8 mouse cellular contexts compared by ENCODE assay signal in the genomic region with DNA sequence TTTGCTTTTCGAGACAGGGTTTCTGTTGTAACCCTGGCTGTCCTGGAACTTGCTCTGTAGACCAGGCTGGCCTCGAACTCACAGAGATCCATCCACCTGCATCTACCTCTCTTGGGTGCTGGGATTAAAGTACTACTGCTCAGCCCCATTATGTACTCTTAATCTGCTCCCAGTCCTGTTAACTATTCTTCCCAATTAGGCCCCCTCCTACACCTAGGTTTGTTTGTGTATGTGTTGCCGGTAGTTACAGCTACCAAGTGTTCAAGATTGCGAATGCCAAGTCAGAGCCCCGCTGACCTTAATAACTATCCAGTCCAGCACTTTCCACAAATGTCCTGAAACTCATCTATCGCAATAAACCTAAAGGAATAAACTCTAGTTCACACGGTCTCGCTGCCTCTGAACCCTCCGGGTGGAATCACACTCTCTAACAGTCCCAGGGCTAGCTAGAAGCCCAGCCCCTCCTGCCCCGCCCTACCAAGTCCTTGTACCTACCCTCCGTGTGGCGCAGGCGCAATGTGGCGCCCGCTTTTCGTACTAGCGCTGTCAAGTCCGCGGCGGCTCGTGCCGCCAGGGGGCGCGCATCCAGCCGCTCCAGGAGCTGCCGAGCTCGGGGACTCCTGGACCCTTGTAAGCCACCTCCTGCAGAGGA. TPM values are rescaled to one million over a fixed set of nuclear protein-coding genes. Genes with fewer than 3 reads are reported as not detected.
DNase-seq lines count a peak whose midpoint lies in the region; ATAC-seq and TF ChIP-seq lines count a peak whose summit lies in the region.

No protein-coding gene starts in this region.

- H3K36me3 ChIP-seq in heart, embryonic 10.5 days = no peaks in the 10 kb centered on the region
- no peaks in the 10 kb centered on the region for H3K36me3 ChIP-seq in kidney, embryonic 14.5 days (ENCODE audit: control insufficient read depth, insufficient read depth, low read length)
- no peaks in the 10 kb centered on the region for H3K36me3 ChIP-seq in limb, embryonic 15.5 days
- no peaks in the 10 kb centered on the region for H3K36me3 ChIP-seq in midbrain, postnatal 0 days (ENCODE audit: insufficient read depth, low read length)

- no peaks in the 10 kb centered on the region for H3K9me3 ChIP-seq in heart, embryonic 10.5 days
- no peaks in the 10 kb centered on the region for H3K9me3 ChIP-seq in kidney, embryonic 14.5 days (ENCODE audit: control insufficient read depth, low read length)
- H3K9me3 ChIP-seq in limb, embryonic 15.5 days = no peaks in the 10 kb centered on the region
- no peaks in the 10 kb centered on the region for H3K9me3 ChIP-seq in midbrain, postnatal 0 days (ENCODE audit: low read length)

- no peak overlapping the region for H3K27ac ChIP-seq in bone marrow macrophage, adult 2 months (ENCODE audit: insufficient read depth, low read depth, low read length)
- no peak overlapping the region for H3K27ac ChIP-seq in embryonic fibroblast, embryonic 13.5 days (ENCODE audit: insufficient read depth, low read length)
- H3K27ac ChIP-seq in heart, embryonic 10.5 days = no peak overlapping the region
- H3K27ac ChIP-seq in kidney, embryonic 14.5 days (ENCODE audit: low read depth, low read length) = no peak overlapping the region
- no peak overlapping the region for H3K27ac ChIP-seq in limb, embryonic 15.5 days
- H3K27ac ChIP-seq in midbrain, postnatal 0 days (ENCODE audit: low read depth, low read length) = no peak overlapping the region

- H3K4me2 ChIP-seq in kidney, embryonic 14.5 days (replicated peaks; ENCODE audit: low read depth, low read length) = peak overlapping the region; percentile 40
- H3K4me2 ChIP-seq in limb, embryonic 15.5 days = peak overlapping the region; percentile 51
- peak overlapping the region; percentile 45 for H3K4me2 ChIP-seq in midbrain, postnatal 0 days (ENCODE audit: low read depth, low read length, poor library complexity, severe bottlenecking)

- peak; percentile 35; the same call in 1 of the 2 replicates for TF ChIP-seq CTCF in bone marrow macrophage, adult 2 months (IDR thresholded peaks at IDR 0.05; ENCODE audit: low read depth, low read length)
- peak; percentile 31; the same call in 1 of the 2 replicates for TF ChIP-seq CTCF in embryonic fibroblast, embryonic 13.5 days (IDR thresholded peaks at IDR 0.05; ENCODE audit: borderline replicate concordance, insufficient read depth, low read length)
- peak; percentile 82 for TF ChIP-seq CTCF in midbrain, postnatal 0 days (IDR thresholded peaks at IDR 0.05)

- WGBS in heart, embryonic 10.5 days = 15% methylated on average over 27 of the region's 27 CpGs
- WGBS in kidney, embryonic 14.5 days = 21% methylated on average over 27 of the region's 27 CpGs
- 16% methylated on average over 27 of the region's 27 CpGs for WGBS in limb, embryonic 15.5 days
- WGBS in midbrain, postnatal 0 days = 26% methylated on average over 27 of the region's 27 CpGs

- no peak overlapping the region for H3K9ac ChIP-seq in kidney, embryonic 14.5 days (ENCODE audit: low read depth, low read length)
- no peak overlapping the region for H3K9ac ChIP-seq in limb, embryonic 15.5 days
- H3K9ac ChIP-seq in midbrain, postnatal 0 days (replicated peaks; ENCODE audit: low read length, poor library complexity, severe bottlenecking) = no peak overlapping the region

- peak; percentile 95 for ATAC-seq in kidney, embryonic 14.5 days (ENCODE audit: low FRiP score, low TSS enrichment)
- peak; percentile 91 for ATAC-seq in limb, embryonic 15.5 days (ENCODE audit: insufficient number of reproducible peaks, low FRiP score, low TSS enrichment, low read depth)
- ATAC-seq in midbrain, postnatal 0 days (ENCODE audit: low FRiP score) = peak; percentile 85

- no peak for TF ChIP-seq POLR2A in bone marrow macrophage, adult 2 months (IDR thresholded peaks at IDR 0.05; ENCODE audit: borderline replicate concordance, low read depth, low read length)
- TF ChIP-seq POLR2A in embryonic fibroblast, embryonic 13.5 days (IDR thresholded peaks at IDR 0.05; ENCODE audit: low read depth, low read length) = peak; percentile 64; the same call in 1 of the 2 replicates

- H3K4me1 ChIP-seq in bone marrow macrophage, adult 2 months (ENCODE audit: control insufficient read depth, insufficient read depth, low read length) = peaks cover 2% of the 10 kb centered on the region
- H3K4me1 ChIP-seq in embryonic fibroblast, embryonic 13.5 days (ENCODE audit: control insufficient read depth, insufficient read depth, low read length) = no peaks in the 10 kb centered on the region
- H3K4me1 ChIP-seq in heart, embryonic 10.5 days = no peaks in the 10 kb centered on the region
- no peaks in the 10 kb centered on the region for H3K4me1 ChIP-seq in kidney, embryonic 14.5 days (ENCODE audit: control insufficient read depth, insufficient read depth, low read length)
- H3K4me1 ChIP-seq in limb, embryonic 15.5 days = no peaks in the 10 kb centered on the region
- no peaks in the 10 kb centered on the region for H3K4me1 ChIP-seq in midbrain, postnatal 0 days (ENCODE audit: insufficient read depth, low read length)

- H3K4me3 ChIP-seq in bone marrow macrophage, adult 2 months (ENCODE audit: insufficient read depth, low read length) = peak overlapping the region; percentile 30; the same call in 1 of the 2 replicates
- peak overlapping the region; percentile 13; the same call in 1 of the 2 replicates for H3K4me3 ChIP-seq in embryonic fibroblast, embryonic 13.5 days (ENCODE audit: insufficient read depth, low read length)
- peak overlapping the region; percentile 47 for H3K4me3 ChIP-seq in heart, embryonic 10.5 days
- H3K4me3 ChIP-seq in kidney, embryonic 14.5 days (ENCODE audit: low read length) = peak overlapping the region; percentile 28; the same call in 1 of the 2 replicates
- peak overlapping the region; percentile 33 for H3K4me3 ChIP-seq in limb, embryonic 15.5 days
- H3K4me3 ChIP-seq in midbrain, postnatal 0 days (ENCODE audit: low read depth, low read length) = peak overlapping the region; percentile 24

- H3K27me3 ChIP-seq in heart, embryonic 10.5 days (ENCODE audit: insufficient read depth, poor library complexity, severe bottlenecking) = no peaks in the 10 kb centered on the region
- H3K27me3 ChIP-seq in kidney, embryonic 14.5 days (ENCODE audit: control insufficient read depth, insufficient read depth, low read length) = no peaks in the 10 kb centered on the region
- no peaks in the 10 kb centered on the region for H3K27me3 ChIP-seq in limb, embryonic 15.5 days
- no peaks in the 10 kb centered on the region for H3K27me3 ChIP-seq in midbrain, postnatal 0 days (ENCODE audit: insufficient read depth, low read length)

- DNase-seq in B cell, adult 2 months = peak; percentile 91 to 93
- peak; percentile 93 for DNase-seq in heart, embryonic 10.5 days (ENCODE audit: low spot score)
- DNase-seq in midbrain, postnatal 0 days (ENCODE audit: low spot score) = peak; percentile 87
- peak; percentile 72 to 90 for DNase-seq in spleen, postnatal 10 days (ENCODE audit: low spot score in 2 of 2)

RNA-seq across cellular contexts. Expression of gene Magix, which starts 1.5 kb away (rescaled TPM):
- not detected in 2 replicates for polyA plus RNA-seq in bone marrow macrophage, adult 2 months (2012; ENCODE audit: insufficient read depth, insufficient read length, missing spikeins)
- not detected in 2 replicates for polyA plus RNA-seq in embryonic fibroblast, embryonic 13.5 days (2011; ENCODE audit: insufficient read length, low read depth, missing spikeins)
- polyA plus RNA-seq in heart, embryonic 10.5 days (2016; fragmentation: Nextera tagmentation; extraction: Ambion mirVana) = 0.05 and 0.06 TPM in 2 replicates
- 0.28 and 0.29 TPM in 2 replicates for polyA plus RNA-seq in kidney, embryonic 14.5 days (2014; fragmentation: Nextera tagmentation; extraction: Ambion mirVana)
- 0.47 and 1.1 TPM in 2 replicates for polyA plus RNA-seq in limb, embryonic 15.5 days (2015; fragmentation: Nextera tagmentation; extraction: Ambion mirVana)
- total RNA-seq in midbrain, postnatal 0 days (2014; rRNA removed) = not detected in 2 replicates
- 0.07 and 0.13 TPM in 2 replicates for polyA plus RNA-seq in midbrain, postnatal 0 days (2015; fragmentation: Nextera tagmentation; extraction: Ambion mirVana)

RNA-seq across cellular contexts. Expression of gene Plp2, which starts 8.3 kb away (rescaled TPM):
- 448 and 491 TPM in 2 replicates for polyA plus RNA-seq in bone marrow macrophage, adult 2 months (2012; ENCODE audit: insufficient read depth, insufficient read length, missing spikeins)
- polyA plus RNA-seq in embryonic fibroblast, embryonic 13.5 days (2011; ENCODE audit: insufficient read length, low read depth, missing spikeins) = 305 and 316 TPM in 2 replicates
- polyA plus RNA-seq in heart, embryonic 10.5 days (2016; fragmentation: Nextera tagmentation; extraction: Ambion mirVana) = 147 and 155 TPM in 2 replicates
- 188 and 190 TPM in 2 replicates for polyA plus RNA-seq in kidney, embryonic 14.5 days (2014; fragmentation: Nextera tagmentation; extraction: Ambion mirVana)
- 205 and 217 TPM in 2 replicates for polyA plus RNA-seq in limb, embryonic 15.5 days (2015; fragmentation: Nextera tagmentation; extraction: Ambion mirVana)
- total RNA-seq in midbrain, postnatal 0 days (2014; rRNA removed) = 9.1 and 16.4 TPM in 2 replicates
- 18.9 and 20.0 TPM in 2 replicates for polyA plus RNA-seq in midbrain, postnatal 0 days (2015; fragmentation: Nextera tagmentation; extraction: Ambion mirVana)

RNA-seq across cellular contexts. Expression of gene Gpkow, which starts 17.4 kb away (rescaled TPM):
- 27.2 and 28.7 TPM in 2 replicates for polyA plus RNA-seq in bone marrow macrophage, adult 2 months (2012; ENCODE audit: insufficient read depth, insufficient read length, missing spikeins)
- polyA plus RNA-seq in embryonic fibroblast, embryonic 13.5 days (2011; ENCODE audit: insufficient read length, low read depth, missing spikeins) = 26.0 and 29.8 TPM in 2 replicates
- polyA plus RNA-seq in heart, embryonic 10.5 days (2016; fragmentation: Nextera tagmentation; extraction: Ambion mirVana) = 38.1 and 38.5 TPM in 2 replicates
- 21.3 and 47.4 TPM in 2 replicates for polyA plus RNA-seq in kidney, embryonic 14.5 days (2014; fragmentation: Nextera tagmentation; extraction: Ambion mirVana)
- 36.6 and 40.3 TPM in 2 replicates for polyA plus RNA-seq in limb, embryonic 15.5 days (2015; fragmentation: Nextera tagmentation; extraction: Ambion mirVana)
- total RNA-seq in midbrain, postnatal 0 days (2014; rRNA removed) = 11.9 and 25.1 TPM in 2 replicates
- polyA plus RNA-seq in midbrain, postnatal 0 days (2015; fragmentation: Nextera tagmentation; extraction: Ambion mirVana) = 41.6 and 42.3 TPM in 2 replicates

RNA-seq across cellular contexts. Expression of gene Prickle3, which starts 22.5 kb away (rescaled TPM):
- polyA plus RNA-seq in bone marrow macrophage, adult 2 months (2012; ENCODE audit: insufficient read depth, insufficient read length, missing spikeins) = 9.3 and 10.0 TPM in 2 replicates
- 7.0 TPM in 2 replicates for polyA plus RNA-seq in embryonic fibroblast, embryonic 13.5 days (2011; ENCODE audit: insufficient read length, low read depth, missing spikeins)
- polyA plus RNA-seq in heart, embryonic 10.5 days (2016; fragmentation: Nextera tagmentation; extraction: Ambion mirVana) = 6.7 and 8.0 TPM in 2 replicates
- polyA plus RNA-seq in kidney, embryonic 14.5 days (2014; fragmentation: Nextera tagmentation; extraction: Ambion mirVana) = 6.9 and 9.7 TPM in 2 replicates
- polyA plus RNA-seq in limb, embryonic 15.5 days (2015; fragmentation: Nextera tagmentation; extraction: Ambion mirVana) = 17.7 and 18.1 TPM in 2 replicates
- total RNA-seq in midbrain, postnatal 0 days (2014; rRNA removed) = 0.99 and 1.6 TPM in 2 replicates
- 1.1 and 1.3 TPM in 2 replicates for polyA plus RNA-seq in midbrain, postnatal 0 days (2015; fragmentation: Nextera tagmentation; extraction: Ambion mirVana)

RNA-seq across cellular contexts. Expression of gene Wdr45, which starts 34.6 kb away (rescaled TPM):
- polyA plus RNA-seq in bone marrow macrophage, adult 2 months (2012; ENCODE audit: insufficient read depth, insufficient read length, missing spikeins) = 61.9 and 68.8 TPM in 2 replicates
- 29.0 and 32.3 TPM in 2 replicates for polyA plus RNA-seq in embryonic fibroblast, embryonic 13.5 days (2011; ENCODE audit: insufficient read length, low read depth, missing spikeins)
- 21.0 and 21.5 TPM in 2 replicates for polyA plus RNA-seq in heart, embryonic 10.5 days (2016; fragmentation: Nextera tagmentation; extraction: Ambion mirVana)
- 26.0 and 34.0 TPM in 2 replicates for polyA plus RNA-seq in kidney, embryonic 14.5 days (2014; fragmentation: Nextera tagmentation; extraction: Ambion mirVana)
- 39.2 and 41.0 TPM in 2 replicates for polyA plus RNA-seq in limb, embryonic 15.5 days (2015; fragmentation: Nextera tagmentation; extraction: Ambion mirVana)
- total RNA-seq in midbrain, postnatal 0 days (2014; rRNA removed) = 34.6 and 42.0 TPM in 2 replicates
- 27.2 and 30.5 TPM in 2 replicates for polyA plus RNA-seq in midbrain, postnatal 0 days (2015; fragmentation: Nextera tagmentation; extraction: Ambion mirVana)

Comparison
In these comparisons a context has a peak if more than half of its experiments do, and no peak if none do; other contexts are left out.
1. CTCF ChIP-seq: peak in every context shown above with its lines; median percentile 82 in midbrain, postnatal 0 days; 35 in bone marrow macrophage, adult 2 months; 31 in embryonic fibroblast, embryonic 13.5 days.